Mouse (Mus musculus) left cerebral cortex, adult 9 months (tissue): ENCODE measurements around the gene Smo.
"Not testable (repeated sequence)": the region's sequence is repeated elsewhere in the genome, so short reads cannot be mapped to it uniquely, and the experiment has no call there.

Source experiments
- DNase-seq, 2 experiments: peaks; one replicate each; pipeline ENCODE4 v3.0.0; 2022; ENCODE audit warnings: low spot score in 2 of 2

Smo gene

GRCm38 (mm10) chr6:29726576-29727200, 8.6 kb upstream of the Smo start:
- DNase-seq, result no peak

DNA sequence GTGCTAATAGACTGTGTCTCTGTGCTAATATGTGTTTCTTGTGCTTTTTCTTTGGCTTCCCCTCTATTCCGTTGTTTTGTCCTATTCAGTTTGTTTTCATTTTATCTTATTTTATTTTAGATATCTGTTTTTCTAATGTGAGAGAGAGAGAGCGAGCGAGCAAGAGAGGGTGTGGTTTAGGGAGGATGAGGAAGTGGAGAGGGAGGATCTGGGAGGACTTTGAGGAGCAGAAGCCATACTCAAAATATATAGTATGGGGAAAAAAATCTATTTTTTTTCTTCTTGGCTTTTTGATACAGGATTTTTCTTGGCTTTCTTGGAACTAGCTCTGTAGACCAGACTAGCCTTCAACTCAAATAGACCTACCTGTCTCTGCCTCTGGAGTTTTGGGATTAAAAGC, 7.3 kb upstream of the Smo start:
- no peak for DNase-seq

DNA sequence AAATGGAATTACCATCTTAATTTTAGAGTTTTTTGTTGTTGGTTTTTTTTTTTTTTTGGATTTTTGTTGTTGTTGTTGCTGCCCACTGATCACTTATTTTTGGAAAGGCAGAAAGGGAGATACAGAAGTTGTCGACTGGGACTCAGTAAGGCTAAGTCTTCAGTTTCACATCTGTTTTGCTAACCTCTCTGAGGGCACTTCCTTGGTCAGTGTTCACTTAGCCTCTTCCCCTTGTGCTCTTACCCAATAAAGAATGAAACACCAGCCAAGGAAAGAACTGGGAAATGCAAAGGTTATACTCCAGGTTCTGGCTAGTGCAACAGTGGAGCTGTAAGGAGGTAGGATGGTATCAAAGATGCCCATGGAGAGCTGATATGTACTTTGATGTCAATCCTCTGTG, 5.8 kb upstream of the Smo start:
- DNase-seq, result no peak

DNA sequence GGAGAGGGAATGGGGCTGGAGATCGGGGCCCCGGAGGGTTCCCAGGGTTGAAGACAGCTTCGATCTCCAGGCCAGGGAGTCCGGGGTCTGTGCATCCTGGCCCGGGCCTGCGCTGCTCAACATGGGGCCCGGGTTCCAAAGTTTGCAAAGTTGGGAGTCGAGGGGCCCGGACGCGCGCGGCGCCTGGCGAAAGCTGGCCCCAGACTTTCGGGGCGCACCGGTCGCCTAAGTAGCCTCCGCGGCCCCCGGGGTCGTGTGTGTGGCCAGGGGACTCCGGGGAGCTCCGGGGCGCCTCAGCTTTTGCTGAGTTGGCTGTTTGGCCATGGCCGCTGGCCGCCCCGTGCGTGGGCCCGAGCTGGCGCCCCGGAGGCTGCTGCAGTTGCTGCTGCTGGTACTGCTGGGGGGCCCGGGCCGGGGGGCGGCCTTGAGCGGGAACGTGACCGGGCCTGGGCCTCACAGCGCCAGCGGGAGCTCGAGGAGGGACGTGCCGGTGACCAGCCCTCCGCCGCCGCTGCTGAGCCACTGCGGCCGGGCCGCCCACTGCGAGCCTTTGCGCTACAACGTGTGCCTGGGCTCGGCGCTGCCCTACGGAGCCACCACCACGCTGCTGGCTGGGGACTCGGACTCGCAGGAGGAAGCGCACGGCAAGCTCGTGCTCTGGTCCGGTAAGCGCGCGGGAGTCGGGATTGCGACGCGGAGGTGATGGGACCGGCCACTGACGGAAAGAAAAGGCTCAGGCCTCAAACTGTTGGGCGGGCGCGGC, 567 bp downstream of the Smo start:
- no peak for DNase-seq

- DNase-seq, result no peak
Observed at GRCm38 (mm10) chr6:29736610-29737458, 1.5 kb downstream of the Smo start.

DNA sequence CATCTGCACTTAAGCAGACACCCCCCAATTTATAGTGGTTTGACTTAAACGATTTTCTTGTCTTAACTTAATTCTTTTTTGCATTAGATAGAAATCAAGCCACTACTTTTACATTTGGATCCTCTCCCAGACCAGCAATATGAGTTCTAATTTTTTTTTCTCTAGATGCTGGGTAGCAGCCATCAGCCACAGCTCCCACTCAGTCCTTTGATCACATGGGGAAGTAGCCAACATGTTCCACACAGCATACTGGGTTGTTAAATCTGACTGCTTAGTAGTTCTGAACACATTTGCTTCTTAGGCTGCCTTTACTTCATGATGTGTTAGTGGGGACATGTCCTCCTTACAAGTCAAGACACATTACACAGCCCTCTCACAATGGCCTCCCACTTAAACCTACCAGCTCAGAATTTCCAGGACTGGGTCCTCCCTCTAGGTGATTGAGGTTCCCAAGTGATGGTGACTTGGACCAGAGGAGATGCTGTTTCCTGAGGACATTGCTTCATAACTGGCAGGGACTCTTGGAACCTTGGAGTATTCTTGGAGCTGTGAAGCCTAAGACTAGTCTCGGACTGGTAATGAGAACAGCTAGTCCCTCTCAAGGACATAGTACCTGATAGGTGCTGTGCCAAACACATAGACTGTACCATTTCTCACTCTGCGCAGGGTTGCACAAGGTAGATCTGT, 16.3 kb downstream of the Smo start:
- peak in 1 of 2 experiments; percentile 53 for DNase-seq

- no peak for DNase-seq
Observed at GRCm38 (mm10) chr6:29753336-29753735, 18.0 kb downstream of the Smo start.

GRCm38 (mm10) chr6:29756001-29756400, 20.7 kb downstream of the Smo start:
- DNase-seq, result peak in 1 of 2 experiments; percentile 55

DNA sequence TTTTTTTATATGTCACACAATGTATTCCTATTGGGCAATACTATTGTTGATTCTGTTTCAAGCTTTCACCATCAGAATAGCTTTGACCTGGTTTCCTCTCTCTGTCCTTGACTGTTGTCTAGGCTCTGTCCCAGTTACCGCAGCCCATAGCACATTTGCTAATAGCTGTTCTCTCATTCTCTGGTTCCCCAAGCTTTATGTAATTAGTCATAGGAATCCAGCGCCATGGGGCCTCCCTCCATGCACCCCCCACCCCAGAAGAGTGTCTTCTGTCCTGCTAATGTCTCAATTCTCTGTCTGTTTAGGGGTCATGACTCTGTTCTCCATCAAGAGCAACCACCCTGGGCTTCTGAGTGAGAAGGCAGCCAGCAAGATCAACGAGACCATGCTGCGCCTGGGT, 21.2 kb downstream of the Smo start:
- no peak for DNase-seq

GRCm38 (mm10) chr6:29758417-29758816, 23.1 kb downstream of the Smo start:
- DNase-seq, result peak in 1 of 2 experiments; percentile 72

DNA sequence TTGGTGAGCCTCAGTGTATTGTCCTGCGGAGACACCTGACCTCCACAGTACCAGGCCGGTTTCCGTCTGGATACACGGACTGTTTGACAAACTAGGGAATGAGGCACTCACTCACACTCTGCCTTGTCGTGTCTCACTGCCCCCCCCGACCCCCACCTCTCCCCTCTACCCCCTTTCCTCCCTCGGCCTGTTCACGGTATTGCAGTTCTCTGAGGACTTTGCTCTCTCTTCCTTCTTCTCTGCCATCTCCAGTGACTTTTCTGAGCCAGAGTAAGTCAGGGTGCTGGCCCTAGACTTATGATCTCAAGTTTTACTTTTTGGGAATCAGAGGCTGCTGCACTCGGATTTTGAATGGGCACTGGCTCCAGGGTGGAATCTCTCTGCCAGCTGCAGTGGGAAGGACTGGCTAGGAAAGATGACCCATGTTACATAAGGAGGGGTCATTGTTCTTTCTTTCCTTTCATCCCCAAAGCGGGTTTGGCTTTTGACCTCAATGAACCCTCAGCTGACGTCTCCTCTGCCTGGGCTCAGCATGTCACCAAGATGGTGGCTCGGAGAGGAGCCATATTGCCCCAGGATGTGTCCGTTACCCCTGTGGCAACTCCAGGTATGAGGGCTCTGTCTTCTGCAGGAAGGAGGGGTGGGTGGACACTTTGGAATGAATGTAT, 23.8 kb downstream of the Smo start:
- DNase-seq, result no peak

- not testable (repeated sequence) for DNase-seq
Observed at GRCm38 (mm10) chr6:29760397-29760796, 25.1 kb downstream of the Smo start.

DNA sequence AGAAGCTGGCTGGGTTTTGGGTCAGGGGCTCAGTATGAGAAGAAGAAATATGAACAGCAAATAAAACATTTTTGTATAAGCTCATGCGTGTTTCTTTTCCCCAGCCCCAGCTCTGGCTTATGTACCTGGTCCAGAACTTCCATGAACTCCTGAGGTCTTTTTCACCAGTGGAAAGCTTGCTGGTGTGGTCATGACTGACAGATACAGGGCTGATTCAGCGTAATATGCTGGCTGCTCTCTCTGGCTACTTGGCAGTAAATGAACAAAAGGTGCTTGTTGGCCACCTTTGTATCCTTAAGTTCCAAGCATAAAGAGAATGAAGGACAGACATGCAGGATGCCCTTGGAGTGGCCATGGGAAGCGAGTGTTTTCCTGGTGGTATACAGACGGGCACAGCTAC, 26.0 kb downstream of the Smo start:
- DNase-seq, result no peak

GRCm38 (mm10) chr6:29762524-29762923, 27.2 kb downstream of the Smo start:
- DNase-seq, result no peak

DNA sequence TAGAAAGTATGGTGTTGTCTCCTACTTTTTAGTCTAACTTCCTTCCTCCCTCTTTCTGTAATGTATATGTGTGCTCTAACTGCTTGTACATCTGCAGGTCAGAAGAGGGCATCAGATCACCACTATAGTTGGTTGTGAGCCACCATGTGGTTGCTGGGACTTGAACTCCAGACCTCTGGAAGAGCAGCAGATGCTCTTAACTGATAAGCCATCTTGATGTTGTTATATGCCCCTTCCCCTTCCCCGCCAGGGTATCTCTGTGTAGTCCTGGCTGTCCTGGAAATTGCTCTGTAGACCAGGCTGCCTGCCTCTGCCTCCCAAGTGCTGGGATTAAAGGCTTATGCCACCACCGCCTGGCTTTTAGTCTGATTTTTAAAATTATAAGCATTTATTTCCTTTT, 31.6 kb downstream of the Smo start:
- DNase-seq, result no peak

GRCm38 (mm10) chr6:29767813-29768660, 32.7 kb downstream of the Smo start, which contains the start of gene Ahcyl2:
TSS of gene Ahcyl2 (plus strand) at chr6:29768011.
- DNase-seq, result peak; percentile 91 to 95

- no peak for DNase-seq
Observed at GRCm38 (mm10) chr6:29768791-29769441, 33.6 kb downstream of the Smo start.

GRCm38 (mm10) chr6:29770672-29771321, 35.5 kb downstream of the Smo start:
- no peak for DNase-seq

- no peak for DNase-seq
Observed at GRCm38 (mm10) chr6:29772236-29772635, 36.9 kb downstream of the Smo start.
